Mouse (Mus musculus) spleen, adult 12 weeks (tissue): Measurements from ENCODE around the gene Isg20.
A peak's percentile ranks its signal among the peaks of the same experiment; 100 is the strongest.

ENCODE experiments used
- DNase-seq: peaks from one replicate; pipeline ENCODE4 v3.0.0; 2022; ENCODE audit warnings: low spot score

Isg20 gene

DNA sequence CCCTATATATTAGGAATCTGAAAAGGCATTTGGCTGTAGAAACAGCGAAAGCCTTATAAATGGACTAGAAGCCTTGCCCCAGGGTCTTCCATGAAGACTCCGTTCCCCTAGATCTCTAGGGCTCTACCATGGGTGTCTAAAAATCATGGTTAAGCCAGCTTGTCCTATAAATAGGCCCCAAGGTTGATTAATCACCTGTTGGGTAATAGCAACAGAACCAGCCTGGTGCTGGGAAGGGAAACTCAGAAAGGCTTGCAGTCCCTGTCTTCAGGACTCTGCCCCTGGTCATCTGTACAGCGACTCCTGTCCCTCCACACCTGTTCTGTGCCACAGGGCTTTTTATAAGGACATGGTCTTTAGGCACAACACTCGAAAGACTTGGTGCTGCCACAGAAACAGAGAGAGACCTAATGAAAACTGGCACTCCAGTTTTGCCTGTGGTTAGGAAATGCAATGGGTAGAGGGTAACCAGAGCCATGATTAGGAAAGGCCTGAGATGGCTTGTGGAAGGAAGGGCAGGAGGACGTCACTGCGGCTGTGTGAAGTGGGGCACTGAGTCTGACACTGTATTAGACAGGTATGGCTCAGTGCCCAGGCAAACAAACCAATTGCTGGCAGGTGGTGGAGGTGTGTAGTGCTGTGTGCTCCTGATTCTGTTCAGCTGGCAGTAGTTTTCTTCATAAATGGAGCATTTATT, 9.9 kb upstream of the Isg20 start:
- DNase-seq: no peak

DNA sequence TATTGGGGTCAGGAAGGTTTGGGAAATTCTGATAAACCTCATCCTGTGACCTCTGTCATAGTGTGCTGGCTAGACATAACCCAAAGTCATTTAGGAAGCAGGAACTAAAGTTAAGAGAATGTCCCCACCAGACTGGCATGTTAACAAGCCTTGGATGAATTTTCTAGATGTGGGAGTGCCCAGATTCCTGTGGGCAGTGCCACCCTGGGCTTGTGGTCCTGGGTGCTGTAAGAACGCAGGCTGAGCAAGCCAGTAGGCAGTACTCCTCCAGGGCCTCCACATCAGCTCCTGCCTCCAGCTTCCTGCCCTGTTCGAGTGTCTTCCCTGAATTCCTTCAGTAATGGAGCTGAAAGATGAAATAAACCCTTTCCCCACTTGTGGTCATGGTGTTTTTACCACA, 9.0 kb upstream of the Isg20 start:
- no peak for DNase-seq

DNA sequence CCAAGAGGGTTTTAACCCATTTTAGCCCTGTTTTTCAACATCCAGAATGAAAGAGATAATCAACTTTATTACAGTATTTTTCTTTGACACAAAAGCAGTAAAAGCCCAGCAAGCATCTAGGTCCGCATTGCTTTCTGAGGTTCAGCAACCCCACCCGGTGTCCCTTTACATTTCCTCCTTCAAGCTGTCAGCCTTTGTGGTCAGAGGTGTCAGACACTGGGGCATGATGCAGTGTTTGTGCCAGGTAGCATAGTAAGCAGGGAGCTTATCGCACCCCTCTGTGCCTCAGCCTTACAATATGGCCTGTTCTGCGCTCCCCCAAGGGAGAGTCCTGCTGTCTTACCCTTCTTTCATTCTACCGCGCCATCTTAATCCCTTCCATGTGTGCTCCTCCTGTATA, 4.2 kb upstream of the Isg20 start:
- no peak for DNase-seq

DNA sequence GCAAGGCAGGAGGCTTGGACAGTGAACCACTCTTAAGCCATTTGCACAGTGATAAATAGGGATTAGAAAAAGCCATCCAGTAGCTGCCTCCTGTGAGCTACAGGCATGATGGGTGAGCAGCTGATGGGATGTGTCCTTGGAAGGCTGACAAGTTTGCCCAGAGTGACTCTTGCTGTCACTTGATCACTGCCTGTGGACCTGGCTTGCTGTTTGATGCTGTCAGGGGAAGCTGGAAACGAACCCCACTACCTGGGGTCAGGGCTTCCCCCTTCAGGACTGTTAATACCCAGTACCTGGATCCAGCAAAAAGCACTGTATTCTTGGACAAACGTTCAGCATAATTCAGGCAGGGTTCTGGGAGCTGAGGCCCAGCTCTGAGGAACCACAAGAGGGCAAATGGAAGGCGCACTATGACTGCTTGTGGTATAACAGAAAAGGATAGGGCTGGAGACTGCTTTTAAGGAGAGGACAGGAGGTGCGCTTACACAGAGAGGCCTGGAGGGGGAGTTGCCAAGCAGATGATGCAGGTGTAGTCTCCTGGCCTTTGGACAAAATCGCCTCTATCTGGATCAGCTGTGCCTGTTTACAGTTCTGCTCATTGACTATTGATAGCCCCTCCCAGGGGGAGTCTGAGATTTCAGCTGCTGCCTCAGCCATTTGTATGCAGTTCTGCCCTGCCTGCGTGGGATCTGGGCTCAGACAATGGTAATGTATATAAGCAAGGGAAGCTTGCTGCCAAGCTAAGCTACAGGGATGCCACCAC, 2.7 kb upstream of the Isg20 start:
- DNase-seq: peak; percentile 56

DNA sequence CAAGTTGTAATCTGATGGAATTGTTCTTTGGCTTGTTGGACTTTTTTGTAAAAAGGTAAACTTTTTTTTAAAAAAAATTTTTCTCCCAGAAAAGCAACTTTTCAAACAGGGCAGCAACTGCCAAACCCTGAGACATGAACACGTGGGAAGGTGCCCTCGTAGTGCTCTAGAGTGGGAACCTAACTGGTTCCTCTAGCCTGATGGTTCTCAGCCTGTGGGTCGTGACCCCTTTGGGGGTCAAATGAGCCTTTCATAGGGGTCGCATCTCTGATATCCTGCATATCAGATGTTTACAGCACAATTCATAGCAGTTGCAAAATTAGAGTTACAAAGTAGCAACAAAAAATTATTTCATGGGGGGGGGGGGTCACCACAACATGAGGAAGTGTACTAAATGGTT, 2.0 kb upstream of the Isg20 start:
- no peak for DNase-seq

DNA sequence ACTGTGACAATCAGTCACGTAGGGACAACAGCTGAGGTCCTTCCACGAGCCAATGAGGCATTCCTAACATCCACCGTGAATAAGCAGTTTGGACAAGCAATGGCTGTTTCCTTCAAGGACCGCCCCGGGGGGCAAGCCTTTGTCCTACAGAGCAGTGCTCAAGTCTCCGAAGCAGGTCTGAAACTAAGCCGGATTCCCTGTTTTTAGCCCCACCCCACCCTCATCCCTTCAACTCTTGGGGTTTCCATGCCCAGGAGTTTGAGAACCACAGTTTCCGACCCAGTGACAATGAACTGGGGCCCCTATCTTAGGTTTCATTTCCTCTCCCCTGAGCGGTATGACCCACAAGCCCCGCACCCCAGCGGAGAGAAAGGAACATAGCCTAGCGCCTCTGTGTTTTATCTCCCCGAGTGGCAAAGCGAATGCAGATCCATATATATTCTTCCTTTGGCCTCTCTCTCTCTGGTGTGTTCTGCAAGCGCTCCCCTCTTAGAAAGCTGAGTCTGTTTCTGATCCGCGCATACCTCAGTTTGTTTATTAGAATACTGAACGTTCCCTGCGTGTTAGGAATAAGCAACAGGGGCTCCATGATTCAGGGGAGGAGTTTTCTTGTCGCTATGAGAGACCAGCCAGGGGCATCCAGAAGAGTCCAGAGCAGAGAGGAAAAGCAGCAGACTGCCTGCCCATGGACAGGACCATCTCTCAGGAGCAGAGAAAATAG, 811 bp upstream of the Isg20 start:
- peak; percentile 41 for DNase-seq

DNA sequence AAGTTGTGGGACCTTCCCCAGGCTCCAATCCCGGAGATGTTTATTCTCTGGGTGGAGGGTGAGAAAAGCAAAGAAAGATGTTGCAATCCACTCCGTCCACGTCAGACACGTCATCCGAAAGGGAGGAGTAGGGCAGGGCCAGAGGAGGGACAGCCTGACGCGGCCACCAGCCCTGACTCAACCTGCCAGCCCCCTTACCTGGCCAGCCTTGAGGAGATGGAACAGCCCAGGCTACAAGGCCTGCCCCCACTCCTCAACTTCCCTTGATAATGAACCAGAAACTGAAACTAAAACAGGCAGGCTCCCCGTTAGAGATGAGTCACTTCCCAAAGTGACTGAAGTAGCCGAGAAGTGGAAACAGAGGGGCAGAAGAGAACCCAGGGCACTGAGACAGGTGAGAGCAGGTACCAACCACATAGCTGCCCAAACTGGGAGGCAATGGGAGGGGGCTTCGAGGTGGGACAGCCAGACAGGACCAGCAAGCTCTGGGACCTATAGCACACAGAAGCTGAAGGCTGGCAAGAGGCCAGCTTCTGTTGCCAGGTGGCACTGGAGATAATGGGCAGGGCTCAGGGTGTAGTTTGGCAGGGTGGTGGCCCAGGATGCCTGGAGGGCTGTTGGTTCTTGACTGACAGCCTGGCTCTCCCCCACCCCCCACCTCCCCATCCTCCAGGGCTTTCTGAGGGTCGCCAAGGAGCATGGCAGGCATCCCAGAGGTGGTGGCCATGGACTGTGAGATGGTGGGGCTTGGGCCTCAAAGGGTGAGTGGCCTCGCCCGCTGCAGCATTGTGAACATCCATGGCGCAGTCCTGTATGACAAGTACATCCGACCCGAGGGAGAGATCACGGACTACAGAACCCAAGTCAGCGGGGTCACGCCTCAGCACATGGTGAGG, 673 bp downstream of the Isg20 start:
- peak; percentile 84 for DNase-seq

DNA sequence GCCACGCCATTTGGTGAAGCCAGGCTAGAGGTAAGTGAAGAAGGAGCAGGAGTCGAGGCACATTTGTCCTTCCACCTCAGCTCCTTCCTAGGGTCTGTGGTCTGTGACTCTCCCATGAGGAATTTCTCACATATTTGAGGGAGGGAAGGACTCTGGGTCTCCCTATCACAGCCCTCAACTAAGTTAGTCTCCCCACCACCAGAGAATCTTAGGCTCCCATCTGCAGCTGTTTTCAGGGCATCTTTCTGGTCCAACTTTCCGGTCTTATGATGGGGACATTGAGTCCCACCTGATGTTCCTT, 1.3 kb downstream of the Isg20 start:
- DNase-seq: no peak

DNA sequence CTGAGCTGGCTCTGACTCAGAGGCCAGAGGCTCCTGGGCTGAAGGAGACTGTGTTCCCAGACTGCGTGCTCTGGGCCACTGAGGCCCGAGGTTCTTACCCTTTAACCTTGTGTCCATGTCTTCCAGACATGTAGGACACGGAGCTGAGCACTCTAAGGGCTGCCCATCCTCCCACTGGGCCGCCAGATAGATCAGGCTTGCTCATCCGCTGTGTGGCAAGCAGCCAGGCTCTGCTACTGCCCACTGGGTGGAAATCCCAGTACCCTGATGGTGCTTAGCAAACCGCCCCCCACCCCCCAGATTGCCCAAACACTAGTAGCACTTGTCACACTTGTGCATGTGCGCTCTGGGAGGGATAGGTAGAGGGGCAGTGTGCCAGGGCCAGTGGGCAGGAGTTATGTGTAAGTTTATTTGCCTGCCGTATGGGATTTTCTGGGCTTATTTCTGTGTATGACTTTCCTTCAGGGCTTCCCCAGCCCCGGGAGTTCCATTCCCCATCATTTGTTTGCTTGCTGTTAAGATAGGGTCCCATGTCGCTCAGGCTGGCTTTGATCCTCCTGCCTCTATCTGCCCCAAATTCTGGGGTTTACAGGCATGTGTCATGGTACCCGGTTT, 1.8 kb downstream of the Isg20 start:
- DNase-seq: peak; percentile 62

DNA sequence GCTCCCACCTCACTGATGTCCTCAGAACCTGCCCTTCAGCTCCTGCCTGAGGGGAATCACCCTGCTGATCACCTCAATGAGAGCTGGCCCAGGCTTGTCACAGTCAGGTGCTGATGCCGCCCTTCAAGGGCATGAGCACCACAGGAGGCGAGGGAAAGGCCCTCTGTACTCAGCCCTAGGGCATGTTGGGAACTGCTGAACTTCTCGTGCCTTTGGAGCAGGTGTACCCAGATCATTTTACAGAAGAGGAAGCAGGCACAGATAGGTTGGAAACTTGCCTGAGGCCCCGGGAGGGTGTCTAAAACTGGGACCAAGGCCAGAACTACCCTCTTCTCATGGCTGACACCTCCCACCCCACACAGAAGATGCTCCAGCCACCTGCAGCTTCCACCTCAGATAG, 5.5 kb downstream of the Isg20 start:
- DNase-seq: no peak

DNA sequence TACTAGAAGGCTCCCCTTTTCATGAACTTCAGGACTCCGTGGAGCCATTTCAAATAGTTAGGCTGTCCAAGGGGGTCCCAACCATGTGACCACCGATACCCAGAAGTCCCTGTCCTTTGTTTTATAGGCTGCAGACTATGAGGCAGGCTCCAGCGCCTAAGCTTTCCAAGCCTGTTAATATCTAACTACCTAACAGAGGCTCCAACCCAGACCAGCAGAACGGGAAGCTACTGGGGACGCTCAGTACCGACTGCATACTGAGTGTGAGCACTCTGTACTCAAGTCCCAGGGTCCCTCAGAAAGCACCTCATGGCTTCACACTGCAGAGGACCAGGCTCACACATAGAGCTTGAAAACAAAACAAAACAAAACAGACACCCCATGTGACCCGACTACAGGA, 9.3 kb downstream of the Isg20 start:
- DNase-seq: no peak

DNA sequence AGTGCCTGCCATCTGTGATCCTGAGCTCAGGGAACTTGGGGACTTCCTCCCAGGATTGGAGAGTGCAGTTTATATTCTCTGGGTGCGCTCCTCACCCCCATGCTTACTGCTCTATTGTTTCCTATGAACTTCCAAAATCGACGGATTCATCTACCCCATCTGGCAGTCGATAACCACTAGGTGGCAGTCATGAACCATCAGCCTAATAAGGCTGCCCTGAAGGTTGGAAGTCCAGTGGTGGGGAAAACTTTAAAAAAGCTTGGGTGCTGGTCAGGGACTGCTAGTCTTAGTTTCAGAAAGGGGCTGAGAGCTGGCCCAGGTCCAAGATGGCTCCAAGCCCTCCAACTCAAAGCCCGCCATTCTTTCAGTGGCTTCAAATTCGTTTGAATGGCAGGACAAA, 11.1 kb downstream of the Isg20 start:
- DNase-seq: peak; percentile 58

DNA sequence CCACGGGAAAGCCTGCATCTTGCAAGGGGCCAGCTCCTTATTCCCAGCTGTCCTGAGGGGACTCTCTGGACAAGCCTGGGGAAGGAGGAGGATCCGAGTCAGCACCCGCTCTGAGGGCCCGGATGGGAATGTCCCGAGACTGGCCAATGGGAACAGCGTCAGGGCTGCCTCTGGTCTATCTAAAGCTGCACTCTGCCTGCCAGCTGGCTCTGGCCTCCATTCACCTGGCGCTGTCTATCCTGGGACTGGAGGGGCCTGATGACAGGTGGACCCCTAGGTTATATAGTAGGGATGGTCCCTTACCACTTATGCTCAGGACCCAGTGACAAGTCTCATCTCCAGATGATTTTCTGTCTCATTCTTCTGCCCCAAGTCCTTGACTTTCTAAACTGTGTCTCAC, 11.6 kb downstream of the Isg20 start:
- no peak for DNase-seq

DNA sequence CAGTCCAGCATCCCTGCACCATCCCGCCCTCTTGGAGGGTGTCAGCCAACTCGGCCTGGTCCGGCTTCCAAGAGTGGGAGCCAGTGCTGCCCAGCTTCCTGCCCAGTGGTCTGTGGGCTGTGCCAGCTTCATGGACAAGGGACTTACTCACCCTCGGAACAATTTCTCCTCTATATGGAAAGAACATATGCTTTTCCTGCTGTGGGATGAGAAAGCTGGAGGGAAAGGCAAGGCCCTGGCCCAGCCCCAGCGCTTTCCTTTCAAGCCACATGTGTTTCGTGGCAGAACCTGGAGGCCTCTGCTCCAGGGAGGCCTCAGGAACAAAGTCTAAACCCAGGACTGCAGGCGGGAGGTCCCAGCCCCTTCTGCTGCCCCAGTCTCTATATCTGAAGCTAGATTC, 12.5 kb downstream of the Isg20 start:
- DNase-seq: no peak

DNA sequence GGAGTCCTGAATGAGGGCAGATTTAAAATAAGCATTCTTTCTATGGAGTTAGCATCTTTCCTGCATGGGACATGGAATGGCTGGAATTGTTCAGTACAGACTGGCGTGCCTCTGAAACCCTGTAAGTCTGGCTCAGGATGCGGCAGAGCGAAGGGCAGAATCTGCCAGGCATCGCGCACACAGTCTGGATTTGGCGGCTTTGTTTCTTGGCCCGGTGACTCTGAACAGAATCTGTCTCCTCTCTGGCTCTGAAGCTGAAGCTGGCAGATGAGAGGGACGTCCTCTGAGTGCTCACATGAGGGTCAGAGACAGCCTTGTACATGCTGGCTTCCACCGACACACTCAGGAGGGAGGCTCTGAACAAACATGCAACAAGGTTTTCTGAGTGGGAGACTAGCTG, 12.9 kb downstream of the Isg20 start:
- DNase-seq: no peak

DNA sequence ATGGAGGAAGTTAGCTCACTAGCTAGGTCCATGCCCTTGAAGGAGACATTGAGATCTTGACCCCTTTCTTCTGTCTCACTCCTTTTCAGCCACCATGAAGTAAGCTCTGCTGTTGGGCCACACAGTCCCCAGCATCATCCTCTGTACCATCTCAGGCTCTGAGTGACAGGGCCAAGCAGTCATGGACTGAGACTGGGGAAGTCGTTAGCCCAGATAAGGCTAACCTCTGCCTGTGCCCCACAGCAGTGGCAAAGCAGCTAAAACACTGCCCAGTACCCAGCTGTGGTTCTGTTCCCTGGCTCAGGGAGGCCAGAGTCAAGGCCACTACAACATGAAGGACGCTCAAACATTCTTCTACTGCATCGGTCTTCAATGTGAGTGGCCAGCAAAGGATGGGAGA, 14.0 kb downstream of the Isg20 start:
- DNase-seq: no peak

DNA sequence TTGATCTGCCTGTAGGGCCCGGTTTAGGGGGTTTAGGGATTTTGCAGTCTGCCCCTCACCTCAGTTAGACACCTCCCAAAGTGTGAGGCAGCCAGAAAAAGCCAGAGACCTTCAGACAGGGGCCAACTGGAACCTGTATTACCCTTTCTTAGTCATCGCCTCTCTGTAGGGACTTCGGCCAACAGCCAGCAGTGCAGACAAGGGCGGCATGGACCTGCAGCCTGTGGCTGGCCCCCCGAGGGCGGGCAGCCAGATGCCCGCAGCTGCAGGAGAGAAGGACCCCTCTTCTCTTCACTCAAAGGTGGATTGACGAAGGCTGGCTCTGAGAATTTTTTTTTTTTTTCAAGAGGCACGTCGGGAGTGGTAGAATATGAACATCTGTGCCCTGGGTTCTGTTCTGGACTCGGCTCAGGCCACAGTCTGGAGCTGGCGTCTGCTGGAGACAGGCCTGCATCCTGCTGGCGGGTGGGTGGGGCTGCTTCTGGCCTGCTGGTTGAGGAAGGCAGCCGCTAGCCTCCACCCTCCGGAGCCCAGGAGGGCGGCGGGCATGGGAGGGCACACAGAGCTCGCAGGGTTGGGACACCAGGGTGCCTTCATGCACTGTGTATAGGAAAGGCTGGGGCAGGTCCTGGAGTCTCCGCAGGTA, 25.9 kb downstream of the Isg20 start:
- DNase-seq: no peak

DNA sequence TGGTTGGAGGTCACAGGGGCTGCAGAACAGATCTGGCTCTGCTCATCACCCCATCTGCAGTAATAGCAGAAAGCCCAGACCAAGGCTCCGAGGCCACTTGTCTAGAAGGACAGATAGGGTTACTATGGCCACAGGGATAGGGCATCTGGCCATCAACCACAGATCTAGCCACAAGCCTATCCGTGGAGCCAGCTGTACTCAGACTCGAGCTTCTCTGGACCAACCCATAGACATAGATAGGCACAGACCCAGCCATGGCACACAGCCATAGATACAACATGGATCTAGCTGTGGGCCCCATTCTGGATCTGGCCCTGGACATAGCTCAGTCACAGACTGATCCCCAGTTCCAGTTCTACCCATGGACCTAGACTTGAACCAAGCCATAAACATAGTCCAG, 27.7 kb downstream of the Isg20 start:
- DNase-seq: peak; percentile 74

DNA sequence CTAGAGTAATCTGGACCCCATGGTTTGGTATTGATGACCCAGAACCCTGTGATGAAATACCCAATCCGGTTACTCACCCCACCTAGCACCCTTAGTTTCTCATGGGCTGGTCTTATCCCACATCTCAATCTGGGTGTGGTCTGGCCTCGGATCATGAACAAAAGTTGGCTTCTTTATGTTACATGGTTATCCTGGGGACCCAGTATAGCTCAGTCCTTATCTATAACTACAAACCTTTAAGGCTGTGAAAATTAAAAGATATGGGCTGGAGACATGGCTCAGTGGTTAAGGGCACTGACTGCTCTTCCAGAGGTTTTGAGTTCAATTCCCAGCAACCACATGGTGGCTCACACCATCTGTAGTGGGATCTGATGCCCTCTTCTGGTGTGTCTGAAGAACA, 29.3 kb downstream of the Isg20 start:
- DNase-seq: no peak

DNA sequence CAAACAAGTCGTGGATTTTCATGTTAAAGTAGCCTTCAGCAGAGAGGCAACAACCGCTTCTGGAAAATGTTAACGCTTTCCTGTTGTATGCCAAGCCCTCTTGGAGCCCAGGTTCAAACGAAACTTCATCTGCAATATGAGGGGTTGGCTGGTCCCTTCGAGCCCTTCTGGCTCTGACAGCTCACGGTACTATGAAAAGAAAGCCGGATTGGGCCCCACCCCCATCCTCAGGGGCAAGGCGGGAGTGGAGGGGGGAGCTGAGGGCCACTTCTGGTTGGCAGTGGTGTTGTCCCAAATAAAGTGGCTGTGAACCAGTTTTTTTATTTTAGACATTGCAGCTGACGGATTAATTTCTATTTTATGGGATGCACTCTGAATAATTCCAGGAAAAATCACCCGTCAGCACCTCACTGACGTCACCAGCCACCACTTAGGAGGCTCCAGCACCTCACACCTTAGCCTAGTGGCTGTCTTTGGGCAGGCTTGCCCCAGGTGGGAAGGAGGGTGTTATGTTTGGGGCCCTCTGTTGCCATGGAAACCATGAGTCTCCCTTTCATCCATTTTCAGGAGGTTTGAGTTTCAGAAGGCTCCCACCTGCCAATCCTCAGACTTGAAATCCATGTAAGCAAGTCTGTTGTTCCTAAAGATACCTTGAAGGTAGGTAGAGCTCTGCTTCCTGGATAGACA, 40.8 kb downstream of the Isg20 start:
- DNase-seq: no peak

DNA sequence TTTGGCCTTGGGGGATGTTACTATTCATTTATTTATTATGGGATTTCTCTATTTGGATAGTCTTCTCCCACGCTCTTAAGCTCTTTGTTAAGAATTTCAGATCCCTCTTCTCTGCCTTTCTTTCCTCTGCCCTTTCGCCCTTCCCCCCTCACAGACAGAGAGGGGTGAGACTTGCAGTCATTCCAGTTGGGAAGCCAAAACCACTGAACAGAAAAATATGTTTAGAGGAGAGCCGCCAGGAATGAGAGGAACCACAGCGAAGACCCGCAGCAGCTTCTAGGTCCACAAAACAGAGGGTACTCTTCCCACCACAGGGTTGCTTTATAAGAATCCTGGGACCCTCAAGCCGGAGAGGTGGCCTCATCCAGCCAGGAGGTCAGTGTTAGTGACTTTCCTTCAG, 41.4 kb downstream of the Isg20 start:
- no peak for DNase-seq
